Mouse (Mus musculus) stomach, embryonic 16.5 days (tissue): ENCODE data around the gene Gm21992. TPM values are rescaled to one million over a fixed set of nuclear protein-coding genes. Genes with fewer than 3 reads are reported as not detected.
A peak's percentile ranks its signal among the peaks of the same experiment; 100 is the strongest.
"Not testable (repeated sequence)": the region's sequence is repeated elsewhere in the genome, so short reads cannot be mapped to it uniquely, and the experiment has no call there.

Experiments used
- ATAC-seq: fragments of 200-750 bp; cut with Nextera tagmentation; 2 replicates; pipeline ENCODE4 v1.8.0; 2017; ENCODE audit warnings: moderate number of reproducible peaks, moderate TSS enrichment; ENCODE audit not compliant: insufficient read depth, low FRiP score
- H3K27ac ChIP-seq: fragments of 300-500 bp; sonication (generic); 2 replicates; pipeline ENCODE4 v1.5.1; 2014; ENCODE audit warnings: low read length
- H3K27me3 ChIP-seq: fragments of 300-500 bp; sonication (generic); 2 replicates; pipeline ENCODE4 v1.6.1; 2014; ENCODE audit warnings: low read length, control low read depth, mixed read lengths; ENCODE audit not compliant: control insufficient read depth, insufficient read depth
- H3K36me3 ChIP-seq: fragments of 300-500 bp; sonication (generic); 2 replicates; pipeline ENCODE4 v1.6.1; 2014; ENCODE audit warnings: low read length; ENCODE audit not compliant: control insufficient read depth, insufficient read depth
- H3K4me1 ChIP-seq: fragments of 300-500 bp; sonication (generic); 2 replicates; pipeline ENCODE4 v1.6.1; 2014; ENCODE audit warnings: low read length, control low read depth, mixed read lengths; ENCODE audit not compliant: control insufficient read depth, insufficient read depth
- H3K4me2 ChIP-seq: fragments of 300-500 bp; sonication (generic); 2 replicates; pipeline ENCODE4 v1.6.1; 2014; ENCODE audit warnings: low read depth, low read length, mixed read lengths
- H3K4me3 ChIP-seq: fragments of 300-500 bp; sonication (generic); replicated peaks from 2 replicates; pipeline ENCODE4 v1.5.1; 2014; ENCODE audit warnings: mild to moderate bottlenecking, low read length
- H3K9ac ChIP-seq: fragments of 300-500 bp; sonication (generic); 2 replicates; pipeline ENCODE4 v1.6.1; 2014; ENCODE audit warnings: low read length
- H3K9me3 ChIP-seq: fragments of 300-500 bp; sonication (generic); replicated peaks from 2 replicates; pipeline ENCODE4 v1.6.1; 2016; ENCODE audit warnings: low read length, control low read depth; ENCODE audit not compliant: control insufficient read depth
- WGBS: fragments of 180-500 bp; shearing (Covaris S2); extraction: QIAGEN DNeasy Blood & Tissue Kit; methylation state at CpG from one replicate; pipeline ENCODE4 v1.1.7; 2014; 5-methylcytosine and 5-hydroxymethylcytosine counted together
- polyA plus RNA-seq: library from polyadenylated mRNA; unstranded; fragments of >200 nt; fragmentation: Nextera tagmentation; extraction: Ambion mirVana; gene quantifications from 2 replicates; pipeline ENCODE4 v1.2.1, GENCODE M21; 2015

Gene Gm21992
- polyA plus RNA-seq, 1 experiment from 2014 or later = 32.1 TPM

GRCm38 (mm10) chr19:4828444-4829114, 17.2 kb upstream of the Gm21992 start:
- Histone ChIP-seq H3K9me3 (no peaks in the 10 kb centered on the region), H3K27me3 (no peaks in the 10 kb centered on the region), H3K4me3 (no peak overlapping the region), H3K27ac (peak overlapping the region; percentile 22), H3K36me3 (peaks cover 4% of the 10 kb centered on the region), H3K4me2 (no peak overlapping the region), H3K4me1 (0 out of 2 replicates have a peak, but pooled peaks cover 3% of the 10 kb centered on the region), H3K9ac (no peak overlapping the region)
- peak; percentile 83 for ATAC-seq
- 46% methylated on average over 16 of the region's 16 CpGs for WGBS

- Histone ChIP-seq H3K9me3 (no peaks in the 10 kb centered on the region), H3K9ac (no peak overlapping the region), H3K27ac (no peak overlapping the region), H3K36me3 (peaks cover 4% of the 10 kb centered on the region), H3K27me3 (no peaks in the 10 kb centered on the region), H3K4me1 (peaks cover 6% of the 10 kb centered on the region; the same call in 1 of the 2 replicates), H3K4me3 (no peak overlapping the region), H3K4me2 (no peak overlapping the region)
- WGBS = 54% methylated on average over 5 of the region's 5 CpGs
- ATAC-seq = peak; percentile 85; the same call in 1 of the 2 replicates
Observed at GRCm38 (mm10) chr19:4820678-4821303, 9.4 kb upstream of the Gm21992 start.

- Histone ChIP-seq H3K27me3 (no peaks in the 10 kb centered on the region), H3K9me3 (no peaks in the 10 kb centered on the region), H3K4me3 (no peak overlapping the region), H3K9ac (no peak overlapping the region), H3K4me2 (no peak overlapping the region), H3K36me3 (no peaks in the 10 kb centered on the region), H3K27ac (peak overlapping the region; percentile 66), H3K4me1 (peaks cover 6% of the 10 kb centered on the region; the same call in 1 of the 2 replicates)
- ATAC-seq = peak; percentile 66
- WGBS = 28% methylated on average over 1 of the region's 1 CpGs
Observed at GRCm38 (mm10) chr19:4817182-4817835, 5.9 kb upstream of the Gm21992 start.

GRCm38 (mm10) chr19:4813015-4813414, 1.6 kb upstream of the Gm21992 start:
- H3K9me3 ChIP-seq = no peaks in the 10 kb centered on the region
- 82% methylated on average over 5 of the region's 6 CpGs for WGBS
- no peak overlapping the region for H3K9ac ChIP-seq
- no peak for ATAC-seq
- H3K36me3 ChIP-seq = no peaks in the 10 kb centered on the region
- no peak overlapping the region for H3K4me3 ChIP-seq
- H3K27ac ChIP-seq = no peak overlapping the region
- H3K27me3 ChIP-seq = no peaks in the 10 kb centered on the region
- H3K4me2 ChIP-seq = no peak overlapping the region
- H3K4me1 ChIP-seq = peaks cover 19% of the 10 kb centered on the region

- Histone ChIP-seq H3K9ac (peak overlapping the region; percentile 80), H3K27ac (peak overlapping the region; percentile 93), H3K4me2 (peak overlapping the region; percentile 52), H3K4me1 (peaks cover 18% of the 10 kb centered on the region), H3K4me3 (peak overlapping the region; percentile 97)
- not testable (repeated sequence) for H3K27me3 ChIP-seq, H3K36me3 ChIP-seq, H3K9me3 ChIP-seq, ATAC-seq
- 75% methylated on average over 8 of the region's 8 CpGs for WGBS
Observed at GRCm38 (mm10) chr19:4812334-4812949, 1.0 kb upstream of the Gm21992 start.

- Histone ChIP-seq H3K9me3 (no peaks in the 10 kb centered on the region), H3K4me2 (peak overlapping the region; percentile 52), H3K27me3 (no peaks in the 10 kb centered on the region), H3K36me3 (no peaks in the 10 kb centered on the region), H3K4me3 (peak overlapping the region; percentile 97), H3K4me1 (peaks cover 18% of the 10 kb centered on the region), H3K9ac (peak overlapping the region; percentile 80), H3K27ac (peak overlapping the region; percentile 93)
- ATAC-seq = no peak
- 3% methylated on average over 12 of the region's 12 CpGs for WGBS
Observed at GRCm38 (mm10) chr19:4811909-4812242, 464 bp upstream of the Gm21992 start.

- ATAC-seq = no peak
- WGBS = 0% methylated on average over 17 of the region's 17 CpGs
- H3K9me3 ChIP-seq = no peaks in the 10 kb centered on the region
Observed at GRCm38 (mm10) chr19:4810746-4811062, 708 bp downstream of the Gm21992 start.

GRCm38 (mm10) chr19:4810309-4810708, 1.1 kb downstream of the Gm21992 start:
- H3K27ac ChIP-seq = peak overlapping the region; percentile 94
- no peak for ATAC-seq
- H3K9ac ChIP-seq = peak overlapping the region; percentile 79
- peak overlapping the region; percentile 61 for H3K4me2 ChIP-seq
- H3K27me3 ChIP-seq = no peaks in the 10 kb centered on the region
- H3K36me3 ChIP-seq = no peaks in the 10 kb centered on the region
- no peaks in the 10 kb centered on the region for H3K9me3 ChIP-seq
- peak overlapping the region; percentile 97 for H3K4me3 ChIP-seq
- WGBS = under 1% methylated on average over 14 of the region's 14 CpGs
- H3K4me1 ChIP-seq = peaks cover 18% of the 10 kb centered on the region

More at GRCm38 (mm10) chr19:4810746-4811062, 708 bp downstream of the Gm21992 start:
- peaks cover 18% of the 10 kb centered on the region for H3K4me1 ChIP-seq
- H3K9ac ChIP-seq = peak overlapping the region; percentile 79
- no peaks in the 10 kb centered on the region for H3K27me3 ChIP-seq
- peak overlapping the region; percentile 61 for H3K4me2 ChIP-seq
- peak overlapping the region; percentile 94 for H3K27ac ChIP-seq
- no peaks in the 10 kb centered on the region for H3K36me3 ChIP-seq
- peak overlapping the region; percentile 97 for H3K4me3 ChIP-seq

- no peaks in the 10 kb centered on the region for H3K27me3 ChIP-seq
- peaks cover 5% of the 10 kb centered on the region for H3K4me1 ChIP-seq
- H3K27ac ChIP-seq = no peak overlapping the region
- H3K9ac ChIP-seq = no peak overlapping the region
- H3K4me3 ChIP-seq = no peak overlapping the region
- peaks cover 26% of the 10 kb centered on the region for H3K36me3 ChIP-seq
- WGBS = 70% methylated on average over 10 of the region's 10 CpGs
- no peak overlapping the region for H3K4me2 ChIP-seq
- ATAC-seq = peak; percentile 47; the same call in 1 of the 2 replicates
- H3K9me3 ChIP-seq = no peaks in the 10 kb centered on the region
Observed at GRCm38 (mm10) chr19:4803283-4803682, 8.1 kb downstream of the Gm21992 start.
